Mouse (Mus musculus) myocyte (in vitro differentiated cells): ENCODE measurements around the gene Kcnk6.

Experiments
- CEBPB ChIP-seq: IDR thresholded peaks from 2 replicates; pipeline ENCODE4 v1.6.1; 2011; ENCODE audit warnings: mild to moderate bottlenecking, moderate library complexity; ENCODE audit not compliant: poor library complexity, insufficient read depth, severe bottlenecking
- MAX ChIP-seq: IDR thresholded peaks from one replicate; pipeline ENCODE4 v1.6.1; 2011; ENCODE audit warnings: low read depth, mild to moderate bottlenecking, control low read depth
- MYOD1 ChIP-seq, 3 experiments: IDR thresholded peaks; one replicate each; pipeline ENCODE4 v1.6.1; 2011; ENCODE audit warnings: control low read depth in 2 of 3, low read depth in 2 of 3, mild to moderate bottlenecking in 2 of 3, moderate library complexity in 1 of 3; ENCODE audit not compliant: insufficient read length in 2 of 3, control insufficient read depth in 1 of 3
- MYOG ChIP-seq, 3 experiments: IDR thresholded peaks; one replicate each; pipeline ENCODE4 v1.6.1; 2011; ENCODE audit warnings: control low read depth in 2 of 3, low read depth in 2 of 3, mild to moderate bottlenecking in 2 of 3; ENCODE audit not compliant: insufficient read length in 2 of 3, control insufficient read depth in 1 of 3, insufficient read depth in 1 of 3
- POLR2A ChIP-seq: IDR thresholded peaks from one replicate; pipeline ENCODE4 v1.6.1; 2011; ENCODE audit warnings: low read depth, mild to moderate bottlenecking, control low read depth, moderate library complexity; ENCODE audit not compliant: insufficient read length
- POLR2AphosphoS2 ChIP-seq: IDR thresholded peaks from one replicate; pipeline ENCODE4 v1.6.1; 2011; ENCODE audit warnings: low read depth, control low read depth; ENCODE audit not compliant: insufficient read length
- TCF12 ChIP-seq: IDR thresholded peaks from one replicate; pipeline ENCODE4 v1.6.1; 2011; ENCODE audit warnings: mild to moderate bottlenecking, control low read depth; ENCODE audit not compliant: poor library complexity, insufficient read depth, severe bottlenecking
- USF1 ChIP-seq: IDR thresholded peaks from one replicate; pipeline ENCODE4 v1.6.1; 2011; ENCODE audit warnings: low read depth, mild to moderate bottlenecking, control low read depth, moderate library complexity

DNA sequence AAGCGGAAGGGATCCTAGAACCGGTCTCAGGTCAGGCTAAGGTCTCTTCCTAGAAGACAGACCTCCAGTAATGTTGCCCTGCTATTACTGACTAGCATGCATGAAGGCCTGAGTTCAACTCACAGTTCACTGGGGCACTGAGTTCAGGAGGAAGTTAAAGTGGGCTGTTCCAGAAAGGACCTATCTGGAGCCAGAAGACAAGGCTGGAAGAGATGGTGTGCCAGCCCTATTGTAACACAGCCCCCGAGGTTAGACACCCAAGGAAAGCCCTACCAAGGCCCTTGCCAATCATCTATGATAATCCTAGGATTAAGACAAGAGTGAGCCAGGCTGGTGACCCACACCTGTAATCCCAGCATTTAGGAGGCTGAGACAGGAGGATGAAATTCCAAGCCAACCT is 798 bp downstream of the Kcnk6 start:
- TF ChIP-seq TCF12 (no peak), USF1 (no peak), MYOD1 (IDR thresholded peaks at IDR 0.05; ENCODE audit: control insufficient read depth in 1 of 3, insufficient read length in 2 of 3, low read depth in 2 of 3) (no peak), POLR2AphosphoS2 (no peak), POLR2A (no peak), MYOG (IDR thresholded peaks at IDR 0.05; ENCODE audit: control insufficient read depth in 1 of 3, insufficient read depth in 1 of 3, insufficient read length in 2 of 3, low read depth in 2 of 3) (no peak), MAX (no peak), CEBPB (no peak)
